Mouse (Mus musculus) megakaryocyte, embryonic 14.5 days (primary cell): ENCODE results near the gene Cyfip1.

Source experiments
- FLI1 ChIP-seq: IDR thresholded peaks from 2 replicates; pipeline ENCODE4 v1.6.1; 2012; ENCODE audit warnings: low read length, inconsistent platforms, mixed read lengths
- GATA1 ChIP-seq: IDR thresholded peaks from 3 replicates; pipeline ENCODE4 v1.6.1; 2012; ENCODE audit warnings: mixed read lengths, low read length, inconsistent platforms, borderline replicate concordance

DNA sequence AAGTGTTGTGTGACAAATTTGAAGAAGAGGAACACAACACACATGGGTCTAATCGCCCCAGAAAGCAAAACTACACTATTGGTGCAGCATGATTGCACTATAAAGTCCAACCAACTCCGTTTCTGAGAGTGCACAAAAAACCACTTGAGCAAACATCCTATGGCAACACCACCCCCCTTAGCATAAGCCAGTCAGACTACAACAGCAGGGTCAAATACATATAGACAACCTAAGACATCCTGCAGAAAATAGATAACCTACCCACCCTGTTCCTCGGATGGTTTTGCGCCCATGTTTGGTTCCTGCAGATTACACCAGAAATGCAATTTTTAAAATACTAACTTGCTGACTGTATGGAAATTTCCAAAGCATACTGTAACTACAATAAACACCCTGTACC lies 4.7 kb upstream of the Cyfip1 start:
- no peak for TF ChIP-seq GATA1
- TF ChIP-seq FLI1: no peak
